Mouse (Mus musculus): ENCODE results near the gene Arhgef2.

Gene Arhgef2

DNA sequence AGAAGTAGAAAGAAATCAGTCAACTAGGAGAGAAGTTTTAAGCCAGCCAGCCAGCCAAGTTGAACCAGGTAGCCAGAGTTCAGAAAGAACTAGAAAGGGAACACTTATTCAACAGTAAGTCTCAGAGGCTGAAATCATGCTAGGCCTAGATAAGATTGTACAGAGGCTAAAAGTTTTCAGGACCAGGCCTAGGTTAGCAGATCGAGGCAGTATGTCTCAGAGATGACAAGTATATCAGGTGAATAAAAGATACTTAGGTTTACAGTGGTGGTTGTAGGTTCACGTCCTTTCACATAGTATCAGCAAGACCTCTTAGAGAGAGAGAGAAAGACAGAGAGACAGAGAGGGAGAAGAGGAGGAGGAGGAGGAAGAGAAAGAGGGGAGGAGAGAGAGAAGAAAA lies 78.0 kb downstream of the Arhgef2 start:
- no peak for DNase-seq (ENCODE audit: low spot score)

DNA sequence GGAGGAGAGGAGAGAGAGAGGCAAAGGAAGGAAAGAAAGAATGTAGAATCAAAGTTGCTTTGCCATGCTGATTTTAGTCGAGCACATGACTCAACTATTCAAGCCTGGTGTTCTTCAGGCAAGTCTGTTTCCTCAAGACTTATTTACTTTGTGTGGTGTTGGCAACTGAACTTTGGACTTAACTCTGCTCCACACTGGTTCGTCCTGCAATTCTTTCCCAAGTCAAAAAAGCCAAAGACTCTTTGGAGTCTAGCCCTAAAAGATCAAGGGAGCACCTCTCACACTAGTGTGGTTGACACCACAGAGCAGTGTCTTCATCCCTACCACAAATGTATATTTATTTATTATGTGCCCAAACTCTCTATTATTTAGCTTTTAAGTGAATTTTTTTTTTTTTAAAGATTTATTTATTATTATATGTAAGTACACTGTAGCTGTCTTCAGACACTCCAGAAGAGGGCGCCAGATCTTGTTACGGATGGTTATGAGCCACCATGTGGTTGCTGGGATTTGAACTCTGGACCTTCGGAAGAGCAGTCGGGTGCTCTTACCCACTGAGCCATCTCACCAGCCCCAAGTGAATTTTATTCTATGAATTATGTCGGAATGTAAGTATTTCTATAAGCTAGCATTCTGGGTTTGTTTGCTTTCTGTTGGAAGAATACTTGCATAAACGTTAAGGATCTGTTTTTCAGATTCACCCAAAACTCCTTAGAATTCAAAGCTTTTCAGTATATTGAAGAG lies 78.6 kb downstream of the Arhgef2 start:
- DNase-seq (ENCODE audit: low spot score) = peak; percentile 83

DNA sequence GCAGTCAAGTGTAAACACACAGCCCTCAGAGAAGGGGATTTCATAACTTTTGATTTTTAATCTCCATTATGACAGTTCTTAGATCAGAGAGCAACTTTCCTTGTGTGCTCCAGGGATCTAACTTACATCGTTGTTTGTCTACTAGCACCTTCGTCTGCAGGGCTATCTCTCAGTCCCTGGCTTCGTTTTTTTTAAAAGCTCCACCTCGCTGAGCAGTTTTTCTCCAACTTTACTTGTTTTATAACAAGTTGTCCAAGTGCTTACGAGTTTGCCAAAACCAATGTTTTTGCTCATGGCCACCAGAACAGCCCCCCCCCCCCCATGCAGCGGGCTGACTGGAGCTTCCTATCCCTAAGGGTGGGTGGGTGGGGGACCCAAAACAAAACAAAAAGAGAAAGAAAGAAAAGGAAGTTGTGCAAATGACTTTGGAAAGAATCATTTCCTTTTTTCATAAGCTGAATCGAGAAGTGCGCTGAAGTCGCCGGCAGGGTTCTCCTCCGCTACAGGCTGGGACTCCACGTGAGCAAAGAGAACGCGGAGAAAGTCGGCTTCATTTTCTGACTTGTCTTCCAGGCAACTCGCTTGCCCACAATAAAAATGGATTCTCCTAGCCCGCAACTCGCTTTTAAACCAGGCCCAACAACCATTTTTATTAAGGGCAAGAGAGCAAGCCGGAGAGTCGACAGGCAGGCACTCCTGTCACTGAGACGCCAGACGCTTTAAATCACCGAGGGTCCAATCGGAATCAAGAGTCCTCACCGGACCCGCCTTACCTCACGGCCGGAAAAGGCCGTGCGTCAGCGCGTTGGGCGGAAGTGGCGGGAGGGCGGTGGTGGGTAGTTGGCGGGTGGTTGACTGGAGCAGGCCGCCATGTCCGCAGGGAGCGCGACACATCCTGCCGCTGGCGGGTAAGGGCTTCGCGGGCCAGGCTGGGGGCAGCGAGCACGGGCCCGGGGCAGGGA lies 79.5 kb downstream of the Arhgef2 start, which contains the start of gene Khdc4:
Khdc4 (plus strand) TSS at position 824 of the 962 bp plus-strand sequence.
- DNase-seq (ENCODE audit: low spot score) = peak; percentile 99

DNA sequence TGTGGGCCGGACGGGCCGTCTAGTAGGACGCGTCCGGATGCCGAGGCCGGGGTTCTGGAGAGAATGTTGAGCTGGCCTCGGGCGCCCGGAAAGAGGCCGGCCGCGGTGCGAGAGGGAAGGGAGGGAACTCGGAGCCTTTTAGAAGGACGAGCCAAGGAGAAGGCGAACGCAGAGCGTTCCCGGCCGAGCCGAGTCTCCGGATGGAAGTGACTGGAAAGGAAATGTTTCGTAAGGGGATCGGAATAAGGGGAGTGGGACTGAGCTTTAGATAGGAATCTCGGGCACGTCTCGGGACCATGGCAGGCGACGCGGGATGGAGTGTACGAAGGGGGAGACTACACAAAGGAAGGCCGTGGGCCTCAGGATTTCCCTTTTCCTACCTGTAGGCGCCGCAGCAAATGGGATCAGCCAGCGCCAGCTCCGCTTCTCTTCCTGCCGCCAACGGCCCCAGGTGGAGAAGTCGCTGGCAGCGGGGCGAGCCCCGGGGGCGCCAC lies 80.2 kb downstream of the Arhgef2 start:
- DNase-seq (ENCODE audit: low spot score) = peak; percentile 64

DNA sequence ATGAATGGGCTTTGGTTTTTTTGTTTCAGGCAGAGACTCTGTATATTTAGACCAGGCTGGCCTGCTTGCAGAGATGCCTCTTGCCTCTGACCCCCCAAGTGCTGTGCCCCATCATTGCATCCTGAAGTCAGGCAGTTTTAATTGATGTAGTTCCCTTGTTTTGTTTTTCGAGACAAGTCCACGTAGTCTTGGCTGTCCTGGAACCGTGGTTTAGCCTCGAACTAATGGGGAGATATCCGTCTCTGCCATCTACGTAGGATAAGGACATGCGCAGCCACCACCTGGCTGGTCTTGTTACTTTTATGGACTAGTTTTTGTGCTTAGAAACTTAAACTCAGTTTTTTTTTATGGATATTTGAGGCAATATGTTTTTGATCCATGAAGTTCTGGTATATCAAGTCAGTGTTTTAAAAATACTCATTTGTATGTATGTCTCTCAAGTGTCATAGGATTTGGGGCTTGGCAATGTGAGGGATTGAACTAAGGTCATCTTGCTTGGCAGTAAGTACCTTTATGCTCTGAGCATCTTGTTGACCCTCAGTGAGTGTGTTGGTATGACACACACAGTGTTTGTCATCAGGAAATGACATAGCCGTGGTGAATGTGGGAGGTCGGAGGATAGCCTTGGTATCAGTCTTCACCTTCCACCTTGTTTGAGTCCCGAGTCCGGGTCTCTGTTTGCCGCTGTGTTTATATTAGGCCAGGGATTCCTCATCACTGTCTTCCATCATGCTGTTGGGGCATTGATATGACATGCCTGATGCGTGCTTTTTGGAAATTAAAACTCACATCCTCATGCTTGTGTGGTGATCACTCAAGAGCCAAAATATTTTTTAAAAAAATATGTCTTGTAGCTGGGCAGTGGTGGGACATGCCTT lies 81.2 kb downstream of the Arhgef2 start:
- no peak for DNase-seq (ENCODE audit: low spot score)

DNA sequence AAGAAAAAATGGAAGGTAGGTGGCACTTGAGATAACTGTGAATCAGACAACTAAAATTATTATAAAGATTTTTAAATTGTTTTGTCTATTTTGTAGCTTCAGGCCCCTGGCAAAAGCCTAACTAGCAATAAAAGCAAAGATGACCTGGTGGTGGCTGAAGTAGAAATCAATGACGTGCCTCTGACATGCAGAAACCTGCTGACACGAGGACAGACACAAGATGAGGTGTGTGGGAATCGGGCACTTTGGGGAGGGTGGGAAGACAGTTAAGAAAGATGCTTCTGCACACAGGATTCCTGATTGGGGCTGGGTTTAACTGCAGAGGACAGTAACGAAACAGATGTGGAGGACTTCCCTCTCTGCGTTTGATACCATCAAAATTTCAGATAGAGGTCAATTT lies 83.3 kb downstream of the Arhgef2 start:
- DNase-seq (ENCODE audit: low spot score) = no peak

DNA sequence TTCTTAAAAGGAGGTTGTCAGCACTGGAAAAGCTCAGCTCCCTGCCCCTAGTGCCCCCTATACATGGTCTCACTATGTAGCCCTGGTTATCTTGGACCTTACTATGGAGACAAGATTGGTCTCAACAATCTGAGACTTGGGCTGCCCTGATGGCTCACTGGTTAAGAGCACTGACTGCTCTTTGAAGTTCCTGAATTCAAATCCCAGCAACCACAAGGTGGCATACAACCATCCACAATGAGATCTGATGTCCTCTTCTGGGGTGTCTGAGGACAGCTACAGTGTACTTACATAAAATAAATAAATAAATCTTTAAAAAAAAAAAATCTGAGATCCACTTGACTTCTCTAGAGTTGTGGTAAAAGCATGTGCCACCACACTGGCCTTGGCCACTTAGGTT lies 89.8 kb downstream of the Arhgef2 start:
- DNase-seq (ENCODE audit: low spot score) = peak; percentile 34
